Mouse (Mus musculus): ENCODE results near the gene Nek11. TPM values are rescaled to one million over a fixed set of nuclear protein-coding genes. Genes with fewer than 3 reads are reported as not detected.
A peak's percentile ranks its signal among the peaks of the same experiment; 100 is the strongest.
"Not testable (repeated sequence)": the region's sequence is repeated elsewhere in the genome, so short reads cannot be mapped to it uniquely, and the experiment has no call there.

Nek11 gene
- total RNA-seq, 4 experiments from 2014 or later = 0.81 to 2.5 (median 1.8) TPM

DNA sequence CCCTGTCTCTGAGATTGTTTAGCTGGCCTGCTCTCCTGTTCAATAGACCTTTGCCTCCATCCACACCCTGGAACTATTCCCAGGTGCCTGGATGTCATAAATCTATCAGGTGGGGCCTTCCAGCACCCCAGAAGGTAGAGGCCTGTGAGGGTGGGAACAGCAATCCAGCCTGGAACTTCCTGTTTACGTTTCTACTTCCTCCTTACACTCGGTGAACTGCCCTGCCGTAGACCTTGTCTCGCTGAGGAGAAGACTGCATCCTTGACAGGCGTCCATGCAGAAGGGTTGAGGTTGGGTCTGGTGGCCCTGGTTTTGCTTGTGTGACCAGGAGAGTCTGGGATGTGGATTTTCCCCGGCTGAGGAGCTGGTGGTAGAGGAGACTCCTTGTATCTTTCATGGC is 256.1 kb downstream of the Nek11 start:
- no peak for DNase-seq (ENCODE audit: low spot score in 2 of 2)

DNA sequence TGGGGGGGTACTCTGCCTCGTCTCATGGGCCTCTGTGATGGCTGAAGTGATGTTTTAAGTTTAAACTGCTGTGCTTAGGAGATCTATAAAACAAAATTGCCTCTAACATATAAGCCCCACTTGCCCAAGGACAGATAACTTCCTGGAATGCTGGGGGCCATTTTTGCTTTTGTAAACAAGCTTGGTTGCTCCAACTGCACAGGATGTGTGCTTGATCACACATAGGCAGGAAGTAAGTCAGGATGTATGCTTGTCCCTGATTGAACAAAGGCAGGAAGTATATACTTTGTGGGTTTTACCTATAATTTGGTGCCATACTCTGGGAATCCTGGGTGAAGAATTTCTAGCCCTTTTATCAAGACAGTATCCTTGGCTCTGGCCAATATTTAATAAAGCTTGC is 258.9 kb downstream of the Nek11 start:
- DNase-seq (ENCODE audit: low spot score in 2 of 2) = no peak

DNA sequence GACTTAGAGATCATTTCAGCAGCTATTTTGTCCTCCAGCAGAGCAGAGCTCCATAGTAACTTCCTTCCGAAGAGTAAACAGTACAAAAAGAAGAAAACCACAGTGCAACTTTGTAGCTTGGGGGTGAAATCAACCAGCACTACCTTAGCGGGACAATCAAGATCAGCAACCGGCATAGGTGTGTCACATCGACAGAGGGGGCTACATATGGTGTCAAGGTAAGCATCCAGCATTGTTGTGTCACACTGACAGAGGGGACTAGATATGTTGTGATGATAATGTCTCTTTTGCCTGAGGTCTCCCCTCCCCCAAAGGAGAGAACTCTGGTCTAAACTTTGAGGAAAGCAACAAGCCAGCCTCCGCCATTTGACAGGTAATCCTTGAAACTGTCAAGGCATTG is 260.8 kb downstream of the Nek11 start:
- no peak for DNase-seq (ENCODE audit: low spot score in 2 of 2)

DNA sequence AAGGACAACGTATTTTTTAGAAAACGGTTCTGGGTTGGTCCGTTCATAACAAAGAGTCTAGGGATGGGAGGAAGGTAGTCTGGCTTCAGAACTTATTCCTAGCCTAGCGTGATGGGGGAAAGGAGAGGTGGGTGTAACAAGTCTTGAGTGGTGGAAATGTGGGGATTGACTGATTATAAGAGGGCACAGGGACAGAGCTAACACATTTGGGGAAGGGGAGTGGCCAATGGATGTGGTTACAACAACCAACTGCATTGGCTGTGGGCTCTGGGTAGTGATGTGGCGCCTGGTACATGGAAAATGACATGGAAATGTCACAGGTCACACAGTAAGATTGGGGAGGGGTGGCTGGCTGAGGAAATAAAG is 263.3 kb downstream of the Nek11 start:
- DNase-seq (ENCODE audit: low spot score in 2 of 2) = no peak

DNA sequence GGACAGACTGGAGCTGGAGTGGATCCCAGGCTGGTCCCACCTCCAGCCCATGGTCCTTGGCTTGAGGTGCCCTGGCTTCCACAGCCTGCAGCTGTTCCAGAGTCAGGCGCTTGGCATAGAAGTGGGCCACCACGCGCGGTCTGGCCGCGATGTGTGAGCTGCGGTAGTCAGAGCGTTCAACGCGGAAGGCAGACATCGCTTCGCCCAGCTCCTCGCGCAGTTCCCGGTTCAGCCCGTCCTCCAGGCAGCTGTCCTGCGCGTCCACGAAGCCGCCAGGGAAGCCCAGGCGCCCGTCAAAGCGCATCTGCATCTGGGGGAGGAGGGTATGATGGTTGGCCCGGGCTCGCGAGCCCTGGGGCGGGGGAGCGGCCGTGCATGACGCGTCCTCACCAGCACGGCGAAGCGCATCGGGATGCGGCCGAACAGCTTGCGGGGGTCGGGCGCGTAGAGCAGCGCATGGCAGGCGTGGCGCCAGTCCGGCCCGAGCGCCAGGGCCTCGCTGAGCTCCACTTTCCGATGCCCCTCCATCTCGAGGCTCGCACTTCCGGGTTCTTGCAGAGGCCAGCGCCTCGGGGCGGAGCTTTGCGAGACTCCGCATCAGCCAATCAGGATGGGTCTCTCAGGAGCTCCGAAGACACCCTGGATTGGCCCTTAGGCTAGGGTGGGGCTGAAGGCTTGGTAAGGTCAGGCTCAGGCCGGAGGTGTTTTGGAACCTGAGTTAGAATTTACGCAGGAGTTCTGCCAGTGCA is 263.9 kb downstream of the Nek11 start, which contains the start of gene Nudt16:
Nudt16 (minus strand) TSS at position 572 of the 749 bp plus-strand sequence.
- peak; percentile 84 to 90 for DNase-seq (ENCODE audit: low spot score in 2 of 2)

DNA sequence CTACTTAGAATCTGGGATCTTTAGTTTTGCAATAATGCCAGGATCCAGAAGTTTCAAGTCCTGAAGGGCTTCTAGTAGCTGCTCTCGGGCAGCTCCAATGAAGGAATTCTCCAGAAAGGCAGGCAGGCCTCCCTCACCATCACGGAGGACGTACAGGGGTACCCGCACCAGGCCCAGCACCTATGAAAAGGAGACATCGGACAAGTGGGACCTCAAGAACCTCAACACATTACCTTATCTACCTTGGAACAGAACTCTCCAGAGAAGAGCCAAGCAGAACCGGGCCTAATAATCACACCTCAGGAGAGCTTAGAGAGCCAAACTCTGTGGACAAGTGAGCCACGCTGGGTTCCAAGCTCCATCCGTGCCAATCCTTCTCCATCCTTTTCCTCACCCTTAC is 265.0 kb downstream of the Nek11 start:
- no peak for DNase-seq (ENCODE audit: low spot score in 2 of 2)

DNA sequence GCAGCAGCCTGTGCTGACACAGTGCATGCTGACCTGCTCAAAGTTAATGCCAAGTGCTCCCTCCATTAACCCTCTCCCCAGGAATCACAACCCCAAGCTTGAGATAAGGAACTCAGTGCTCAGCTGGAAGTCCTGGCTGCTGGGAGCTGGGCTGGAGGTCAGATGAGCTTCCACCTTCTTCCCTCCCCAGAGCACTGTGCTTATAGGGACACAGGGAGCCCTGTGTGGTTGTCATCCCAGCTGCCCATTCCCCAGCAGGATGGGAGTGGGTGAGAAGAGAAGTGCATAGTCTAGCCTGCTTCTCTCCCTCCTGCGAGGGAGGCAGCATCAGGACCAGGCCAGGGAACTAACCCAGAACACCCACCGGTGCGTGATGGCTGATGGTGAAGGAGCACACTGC is 270.1 kb downstream of the Nek11 start:
- DNase-seq (ENCODE audit: low spot score in 2 of 2) = not testable (repeated sequence)

Other genes with a start within 250 kb of the Nek11 start
- gene Aste1, start 132 bp downstream of the Nek11 start, total RNA-seq (2022) = 10 to 100 TPM; 10.0 to 14.2 (median 11.4) TPM
- gene Atp2c1, start 131.8 kb upstream of the Nek11 start, total RNA-seq (2022) = 100 to 1,000 TPM; 180 to 197 (median 186) TPM
- gene Pik3r4, start 247.5 kb upstream of the Nek11 start, total RNA-seq (2022) = 10 to 100 TPM; 43.6 to 48.9 (median 45.1) TPM